Mouse (Mus musculus) cerebral cortex, adult 2 months (tissue): ENCODE results near the gene Fam20c.

Experiments used
- WGBS: fragments of 180-500 bp; shearing (Covaris S2); methylation state at CpG from one replicate; pipeline ENCODE4 v1.1.7; 2018; 5-methylcytosine and 5-hydroxymethylcytosine counted together

Fam20c gene

DNA sequence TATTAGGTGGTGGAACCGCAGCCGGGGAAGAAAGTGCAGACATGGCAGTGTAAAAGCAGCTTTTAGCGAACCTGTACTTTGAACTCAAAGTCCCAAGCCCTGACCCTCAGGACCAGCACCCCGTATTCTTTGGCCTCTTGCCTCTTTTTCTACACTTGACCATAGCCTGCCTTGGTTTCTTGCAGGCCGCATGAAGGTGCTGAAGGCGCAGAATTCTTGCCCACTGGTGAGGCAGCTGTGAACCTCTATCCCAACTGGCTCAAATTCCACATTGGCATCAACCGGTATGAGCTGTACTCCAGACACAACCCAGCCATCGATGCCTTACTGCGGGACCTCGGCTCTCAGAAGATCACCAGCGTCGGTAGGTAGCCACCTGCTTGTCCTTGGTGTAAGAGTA is 3.3 kb downstream of the Fam20c start:
- 94% methylated on average over 12 of the region's 12 CpGs for WGBS

- 53% methylated on average over 3 of the region's 3 CpGs for WGBS
Observed at GRCm38 (mm10) chr5:138758533-138758932, 4.2 kb downstream of the Fam20c start.

DNA sequence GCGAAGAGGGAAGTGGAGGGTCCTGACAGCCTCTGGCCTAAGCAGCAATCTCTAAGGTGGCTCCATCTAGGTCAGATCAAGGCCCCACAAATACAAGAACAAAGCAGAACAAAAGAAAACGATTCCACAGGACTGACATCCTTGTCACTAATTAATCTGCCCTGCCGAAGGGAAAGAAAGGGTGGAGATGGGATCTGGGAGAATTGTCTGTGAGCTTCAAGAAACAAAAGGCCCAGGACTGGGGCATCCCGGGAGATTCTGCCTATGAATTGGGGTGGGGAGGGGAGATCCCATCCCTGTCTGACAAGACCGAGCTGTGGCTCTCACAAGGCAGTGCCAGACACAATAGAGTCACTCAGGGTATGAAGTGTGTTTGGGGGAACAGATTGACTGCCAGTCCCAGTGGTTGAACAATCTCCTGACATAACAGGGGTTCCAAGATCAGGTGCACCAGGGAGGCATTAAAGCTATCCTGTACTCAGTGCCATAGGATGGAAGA is 7.6 kb downstream of the Fam20c start:
- WGBS: 55% methylated on average over 5 of the region's 5 CpGs

DNA sequence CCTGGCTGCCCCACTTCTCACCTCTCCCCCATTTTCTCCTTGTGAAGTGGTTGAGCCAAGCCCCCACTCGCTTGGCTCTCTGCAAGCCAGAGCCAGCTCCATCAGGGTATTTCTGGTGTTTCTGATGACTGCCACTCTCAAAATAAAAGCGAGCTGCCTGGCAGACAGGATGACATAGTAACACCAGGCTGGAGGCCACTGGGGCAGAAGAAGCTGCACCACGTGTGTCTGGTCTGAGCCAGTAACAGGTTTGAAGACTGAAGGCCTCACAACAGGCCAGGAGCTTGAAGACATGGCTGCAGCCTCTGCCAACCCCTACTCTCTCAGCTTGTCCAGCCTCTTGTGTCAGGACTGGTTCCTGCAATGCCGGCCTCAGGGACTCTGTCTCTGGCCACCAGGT is 8.0 kb downstream of the Fam20c start:
- 81% methylated on average over 4 of the region's 4 CpGs for WGBS

GRCm38 (mm10) chr5:138764601-138765000 is 10.3 kb downstream of the Fam20c start:
- 90% methylated on average over 8 of the region's 8 CpGs for WGBS

- 87% methylated on average over 11 of the region's 11 CpGs for WGBS
Observed at GRCm38 (mm10) chr5:138767650-138768049, 13.3 kb downstream of the Fam20c start.

GRCm38 (mm10) chr5:138768704-138769103 is 14.4 kb downstream of the Fam20c start:
- WGBS: 61% methylated on average over 2 of the region's 2 CpGs

DNA sequence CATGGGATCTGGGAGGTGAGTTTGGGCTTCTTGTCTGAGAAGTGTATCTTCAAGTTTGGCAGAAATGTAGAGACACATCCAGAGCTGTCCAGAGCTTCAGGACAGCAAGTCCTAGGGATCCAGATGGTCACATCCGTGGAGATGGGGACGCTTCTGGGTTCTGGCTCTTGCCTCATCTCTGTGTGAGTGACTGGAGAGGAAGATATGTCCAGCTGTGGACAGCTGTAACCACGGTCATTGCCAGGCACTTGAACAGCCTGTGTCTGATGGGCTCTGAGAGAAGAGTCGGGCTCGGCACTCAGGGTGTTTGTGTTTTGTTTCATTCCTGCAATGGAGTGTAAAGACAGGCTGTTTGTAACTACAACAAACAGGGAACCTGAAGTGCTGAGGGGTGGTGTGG is 14.8 kb downstream of the Fam20c start:
- WGBS: 81% methylated on average over 5 of the region's 5 CpGs

- WGBS: 89% methylated on average over 5 of the region's 5 CpGs
Observed at GRCm38 (mm10) chr5:138775096-138775495, 20.8 kb downstream of the Fam20c start.

DNA sequence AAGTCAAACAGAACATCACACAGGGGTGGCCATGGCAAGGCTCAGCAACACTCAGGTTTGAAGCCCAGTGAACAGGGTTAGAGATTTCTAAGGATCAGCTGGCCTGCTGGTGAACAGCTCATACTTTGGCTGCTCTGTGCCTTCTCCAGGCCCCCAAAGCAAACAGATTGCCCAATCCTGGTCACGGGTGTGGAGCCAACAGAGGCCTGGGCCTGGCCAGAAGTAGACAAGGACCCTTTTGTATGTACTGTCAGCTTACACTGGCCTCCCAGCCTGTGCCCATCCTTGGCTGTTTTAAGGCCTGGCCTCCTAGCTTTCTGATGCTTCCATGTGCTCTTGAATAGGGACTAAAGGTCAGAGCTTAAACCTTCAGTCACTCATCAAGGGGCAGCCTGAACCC is 22.0 kb downstream of the Fam20c start:
- WGBS: 55% methylated on average over 1 of the region's 1 CpGs

DNA sequence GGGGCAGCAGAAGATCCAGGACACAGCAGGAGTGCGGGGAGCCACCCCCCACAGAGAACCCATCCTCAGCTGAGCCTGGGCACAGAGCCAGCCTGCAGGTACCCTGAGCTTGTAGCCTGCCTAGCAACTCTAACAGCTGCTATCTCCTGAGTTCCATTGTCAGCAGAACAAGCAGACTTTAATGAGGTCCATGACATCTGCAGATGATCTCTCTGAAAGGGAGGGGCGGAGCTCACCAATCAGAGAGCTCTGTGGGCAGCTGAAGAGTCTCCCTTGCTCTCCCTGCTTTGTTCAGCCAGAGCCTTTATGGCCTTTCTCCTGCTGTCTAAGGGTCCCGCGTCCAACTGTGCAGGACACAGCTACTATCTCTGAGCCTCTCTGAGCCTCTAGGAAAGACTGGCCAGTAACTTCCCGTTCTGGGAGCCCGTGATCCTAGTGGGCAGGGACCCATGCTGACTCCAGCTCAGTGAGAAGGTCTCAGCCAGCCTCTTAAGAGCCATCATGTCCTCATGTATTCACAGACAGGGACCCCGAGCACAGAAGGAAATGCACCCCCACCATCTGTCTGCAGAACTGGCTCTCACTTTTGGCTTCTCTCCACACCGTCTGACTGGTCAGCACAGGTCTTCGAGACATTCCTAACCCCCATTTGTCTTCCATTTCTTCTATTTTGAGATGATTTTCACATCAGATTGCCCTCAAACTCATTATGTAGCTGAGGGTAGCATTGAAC is 24.6 kb downstream of the Fam20c start:
- 62% methylated on average over 9 of the region's 9 CpGs for WGBS

DNA sequence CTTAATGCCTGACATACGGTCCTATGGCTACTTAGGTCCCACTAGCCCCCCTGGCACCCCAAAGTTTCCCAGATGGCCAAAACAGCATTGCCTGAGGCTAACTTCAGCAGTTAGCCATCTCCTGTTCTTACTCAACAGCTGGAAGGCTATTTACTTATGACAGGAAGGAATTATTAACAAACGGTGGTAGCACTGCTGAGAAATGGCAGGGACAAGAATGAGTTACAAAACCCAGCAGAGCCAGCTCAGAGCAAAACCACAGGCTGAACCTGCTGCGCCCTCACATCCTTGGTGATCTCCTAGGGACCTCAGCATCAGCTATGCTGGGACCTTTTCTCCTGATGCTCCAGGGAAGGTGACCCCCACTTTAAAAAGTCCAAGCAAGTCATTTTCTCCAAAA is 25.3 kb downstream of the Fam20c start:
- 70% methylated on average over 3 of the region's 3 CpGs for WGBS

- whole genome bisulfite sequencing: 92% methylated on average over 1 of the region's 1 CpGs
Observed at GRCm38 (mm10) chr5:138782697-138783096, 28.4 kb downstream of the Fam20c start.

DNA sequence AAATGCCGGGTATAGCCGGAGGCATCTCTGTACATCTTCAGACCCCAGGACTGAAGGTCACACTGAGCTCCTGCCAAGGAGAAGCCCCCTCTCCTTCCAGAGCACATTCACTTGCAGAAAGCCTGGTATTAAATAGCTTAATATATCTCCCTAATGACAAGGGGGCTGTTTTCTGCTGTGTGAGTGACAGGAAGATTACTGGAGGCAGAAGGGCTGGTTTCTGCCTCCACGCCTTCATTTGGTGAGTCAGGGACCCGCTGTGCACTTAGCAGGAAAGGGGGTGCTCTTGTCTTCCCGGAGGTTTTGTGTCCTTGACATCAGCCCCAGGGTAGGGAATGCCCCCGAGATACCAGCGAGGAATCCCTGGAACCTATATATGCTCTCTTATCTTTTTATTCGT is 28.9 kb downstream of the Fam20c start:
- WGBS: 81% methylated on average over 8 of the region's 8 CpGs

GRCm38 (mm10) chr5:138785986-138786515 is 31.7 kb downstream of the Fam20c start:
- WGBS: 96% methylated on average over 3 of the region's 3 CpGs

DNA sequence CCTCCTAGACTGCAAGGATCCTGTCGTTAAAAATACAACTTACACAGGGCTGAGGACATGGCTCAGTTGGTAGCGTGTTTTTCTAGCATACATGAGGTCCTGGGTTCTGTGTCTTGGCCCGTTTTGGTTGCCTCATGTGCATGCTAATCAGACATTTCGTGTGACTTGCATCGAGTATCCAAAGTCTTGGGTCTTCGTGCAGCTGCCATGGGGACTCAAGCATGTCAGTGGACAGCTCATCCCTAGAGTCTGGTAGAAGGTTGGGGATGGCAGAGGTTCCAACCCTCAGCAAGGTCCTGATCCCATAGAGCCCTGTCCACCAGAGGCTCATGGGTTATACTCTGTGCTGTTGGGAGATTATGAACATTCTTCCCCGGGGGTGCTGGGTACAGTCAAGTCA is 33.3 kb downstream of the Fam20c start:
- 93% methylated on average over 7 of the region's 7 CpGs for WGBS

GRCm38 (mm10) chr5:138788481-138789211 is 34.3 kb downstream of the Fam20c start:
- 43% methylated on average over 11 of the region's 11 CpGs for WGBS

DNA sequence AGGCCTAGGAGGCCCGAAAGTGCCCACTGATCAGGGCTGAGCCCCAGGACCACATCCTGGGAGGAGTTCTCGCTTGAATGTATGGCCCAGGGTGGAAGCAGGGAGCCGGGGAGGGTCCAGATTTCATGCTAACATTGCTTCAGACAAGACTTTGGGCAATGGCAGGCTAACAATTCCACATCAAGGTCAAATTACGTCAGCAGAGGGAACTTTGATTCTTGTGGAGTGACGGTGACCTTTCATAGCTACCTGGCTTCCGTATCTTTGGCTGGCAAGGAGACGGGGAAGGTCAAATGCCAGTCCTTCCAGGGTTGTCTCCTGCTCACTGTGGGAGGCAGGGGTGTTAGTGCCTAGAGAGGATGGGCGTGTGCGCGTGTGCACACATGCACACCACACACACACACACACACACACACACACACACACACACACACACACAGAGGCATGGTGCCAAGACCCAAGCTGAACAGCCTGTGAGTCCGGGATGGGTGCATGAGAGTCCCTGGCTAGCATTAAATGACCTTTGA is 36.7 kb downstream of the Fam20c start:
- WGBS: 95% methylated on average over 11 of the region's 11 CpGs

DNA sequence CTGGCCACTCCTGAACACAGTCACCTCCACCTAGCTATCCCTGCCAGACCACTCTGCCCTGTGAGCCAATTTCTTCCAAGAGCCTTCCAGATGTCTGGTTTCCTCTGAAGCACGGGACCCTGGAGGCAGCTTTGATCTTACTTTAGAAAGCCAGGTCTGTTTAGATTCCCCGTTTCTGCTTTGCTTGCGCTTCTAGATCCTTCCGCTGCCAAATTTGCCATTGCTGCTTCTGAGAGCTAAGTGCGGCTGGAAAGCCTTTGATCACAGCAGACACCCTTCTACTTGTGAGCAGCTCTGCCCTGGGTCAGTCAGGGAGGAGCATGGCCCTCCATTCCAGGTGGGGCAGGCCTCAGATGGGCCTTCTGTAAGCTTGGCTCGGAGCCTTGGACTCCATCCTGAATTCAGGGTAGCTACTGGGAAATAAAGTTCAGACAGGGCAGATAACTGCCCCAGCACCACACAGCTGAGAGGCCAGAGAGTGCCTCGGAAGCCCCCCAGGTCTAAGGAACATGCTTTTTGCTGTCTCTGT is 47.3 kb downstream of the Fam20c start:
- WGBS: 71% methylated on average over 7 of the region's 7 CpGs

DNA sequence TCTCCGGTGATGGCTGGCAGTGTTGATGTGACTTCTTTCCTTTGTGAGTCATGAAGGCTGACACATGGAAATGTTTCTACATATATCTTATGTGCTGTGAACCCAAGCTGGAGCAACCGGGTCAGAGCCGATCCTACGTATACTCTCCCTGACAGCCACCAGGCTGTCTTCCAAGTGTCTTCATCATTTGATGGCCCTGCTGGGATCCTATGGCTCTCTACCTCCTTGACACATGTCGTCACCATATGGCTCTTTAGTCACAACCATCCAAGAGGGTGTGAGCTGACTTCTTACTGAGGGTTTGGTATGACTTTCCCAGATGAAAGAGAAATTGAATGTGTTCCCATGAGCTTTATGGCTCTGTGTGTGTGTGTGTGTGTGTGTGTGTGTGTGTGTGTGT is 50.0 kb downstream of the Fam20c start:
- 72% methylated on average over 5 of the region's 5 CpGs for WGBS

GRCm38 (mm10) chr5:138809767-138810166 is 55.5 kb downstream of the Fam20c start:
- 95% methylated on average over 6 of the region's 6 CpGs for WGBS

- WGBS: 24% methylated on average over 21 of the region's 21 CpGs
Observed at GRCm38 (mm10) chr5:138819780-138820179, 65.5 kb downstream of the Fam20c start, which contains the start of gene Gm5294. TSS of gene Gm5294 (plus strand) at chr5:138820080.
